Comparison of ENCODE assay signal across 31 mouse cellular contexts in genomic region chr6:86579926-86580325, GRCm38 (mm10). TPM values are rescaled to one million over a fixed set of nuclear protein-coding genes. Genes with fewer than 3 reads are reported as not detected.
A peak's percentile ranks its signal among the peaks of the same experiment; 100 is the strongest.
DNase-seq lines count a peak whose midpoint lies in the region; ATAC-seq and TF ChIP-seq lines count a peak whose summit lies in the region.
"Had no signal": no experiment of that assay in that cellular context is flagged by ENCODE, and none has a peak within 500 bp of the region (broad histone marks: within the 10 kb centered on the region; RNA-seq: fewer than 3 reads in every experiment).

No protein-coding gene starts in this region.

- no peak for DNase-seq in hindbrain, embryonic 10.5 days (ENCODE audit: low spot score)
- DNase-seq in hindbrain, postnatal 0 days (ENCODE audit: low spot score): peak; percentile 46
- no peak for DNase-seq in hindbrain, embryonic 11.5 days (ENCODE audit: low spot score)
- DNase-seq in midbrain, postnatal 0 days (ENCODE audit: low spot score): peak; percentile 65
- DNase-seq in midbrain, embryonic 10.5 days (ENCODE audit: low spot score): no peak
- DNase-seq in kidney, postnatal 10 days: no peak
- DNase-seq: adrenal gland, adult 2 months; adrenal gland, postnatal 14 days; B cell, adult 2 months; cerebellum, adult 11-12 months; cerebellum, adult 9-10 months; cerebellum, postnatal 14 days; forebrain, postnatal 0 days; gastrocnemius, adult 2 months; gastrocnemius, postnatal 14 days; heart, adult 11 months; heart, postnatal 14 days; heart, postnatal 4 days; kidney, adult 11 months had no signal

- H3K27me3 ChIP-seq in hindbrain, embryonic 10.5 days (ENCODE audit: insufficient read depth, poor library complexity, severe bottlenecking): no peaks in the 10 kb centered on the region
- no peaks in the 10 kb centered on the region for H3K27me3 ChIP-seq in hindbrain, embryonic 12.5 days
- H3K27me3 ChIP-seq in hindbrain, postnatal 0 days (ENCODE audit: insufficient read depth, low read length): no peaks in the 10 kb centered on the region
- H3K27me3 ChIP-seq in hindbrain, embryonic 11.5 days (ENCODE audit: control insufficient read depth, insufficient read depth, low read length): no peaks in the 10 kb centered on the region
- no peaks in the 10 kb centered on the region for H3K27me3 ChIP-seq in midbrain, postnatal 0 days (ENCODE audit: insufficient read depth, low read length)
- H3K27me3 ChIP-seq in midbrain, embryonic 10.5 days (ENCODE audit: low read depth, poor library complexity, severe bottlenecking): no peaks in the 10 kb centered on the region
- H3K27me3 ChIP-seq: CH12.LX; embryonic facial prominence, embryonic 12.5 days; embryonic facial prominence, embryonic 15.5 days; heart, embryonic 12.5 days; heart, embryonic 15.5 days; intestine, embryonic 15.5 days; Patski had no signal

- TF ChIP-seq CTCF in hindbrain, postnatal 0 days (IDR thresholded peaks at IDR 0.05; ENCODE audit: low read depth): no peak
- TF ChIP-seq CTCF in midbrain, postnatal 0 days (IDR thresholded peaks at IDR 0.05): no peak

- no peak overlapping the region for H3K9ac ChIP-seq in hindbrain, embryonic 12.5 days
- H3K9ac ChIP-seq in hindbrain, postnatal 0 days (replicated peaks; ENCODE audit: low read length): no peak overlapping the region
- no peak overlapping the region for H3K9ac ChIP-seq in hindbrain, embryonic 11.5 days (ENCODE audit: low read depth, low read length)
- no peak overlapping the region for H3K9ac ChIP-seq in midbrain, postnatal 0 days (replicated peaks; ENCODE audit: low read length, poor library complexity, severe bottlenecking)
- H3K9ac ChIP-seq: embryonic facial prominence, embryonic 12.5 days; embryonic facial prominence, embryonic 15.5 days; forebrain, postnatal 0 days; heart, embryonic 12.5 days; heart, embryonic 15.5 days; intestine, embryonic 15.5 days had no signal

- H3K27ac ChIP-seq in hindbrain, embryonic 10.5 days: peak overlapping the region; percentile 46; the same call in 1 of the 2 replicates
- H3K27ac ChIP-seq in hindbrain, embryonic 12.5 days: no peak overlapping the region
- H3K27ac ChIP-seq in hindbrain, postnatal 0 days: peak overlapping the region; percentile 84
- no peak overlapping the region for H3K27ac ChIP-seq in hindbrain, embryonic 11.5 days (ENCODE audit: low read depth, low read length)
- H3K27ac ChIP-seq in midbrain, postnatal 0 days (ENCODE audit: low read depth, low read length): peak overlapping the region; percentile 32; the same call in 1 of the 2 replicates
- no peak overlapping the region for H3K27ac ChIP-seq in midbrain, embryonic 10.5 days (replicated peaks)
- peak overlapping the region; percentile 41; the same call in 1 of the 2 replicates for H3K27ac ChIP-seq in macrophage
- H3K27ac ChIP-seq: embryonic facial prominence, embryonic 12.5 days; embryonic facial prominence, embryonic 15.5 days; intestine, embryonic 15.5 days had no signal

- no peak overlapping the region for H3K4me2 ChIP-seq in hindbrain, embryonic 12.5 days (replicated peaks)
- no peak overlapping the region for H3K4me2 ChIP-seq in hindbrain, postnatal 0 days (ENCODE audit: low read depth, low read length)
- no peak overlapping the region for H3K4me2 ChIP-seq in hindbrain, embryonic 11.5 days (replicated peaks; ENCODE audit: low read depth, low read length)
- no peak overlapping the region for H3K4me2 ChIP-seq in midbrain, postnatal 0 days (ENCODE audit: low read depth, low read length, poor library complexity, severe bottlenecking)
- H3K4me2 ChIP-seq: embryonic facial prominence, embryonic 12.5 days; embryonic facial prominence, embryonic 15.5 days; intestine, embryonic 15.5 days had no signal

- H3K36me3 ChIP-seq in hindbrain, embryonic 10.5 days: no peaks in the 10 kb centered on the region
- no peaks in the 10 kb centered on the region for H3K36me3 ChIP-seq in hindbrain, embryonic 12.5 days
- H3K36me3 ChIP-seq in hindbrain, postnatal 0 days (ENCODE audit: insufficient read depth, low read length): no peaks in the 10 kb centered on the region
- no peaks in the 10 kb centered on the region for H3K36me3 ChIP-seq in hindbrain, embryonic 11.5 days (ENCODE audit: control insufficient read depth, insufficient read depth, low read length)
- H3K36me3 ChIP-seq in midbrain, postnatal 0 days (ENCODE audit: insufficient read depth, low read length): no peaks in the 10 kb centered on the region
- H3K36me3 ChIP-seq in midbrain, embryonic 10.5 days: no peaks in the 10 kb centered on the region
- H3K36me3 ChIP-seq in macrophage (ENCODE audit: inconsistent target): no peaks in the 10 kb centered on the region
- H3K36me3 ChIP-seq: embryonic facial prominence, embryonic 12.5 days; embryonic facial prominence, embryonic 15.5 days; G1E; heart, embryonic 12.5 days; heart, embryonic 15.5 days; intestine, embryonic 15.5 days had no signal

- peaks cover 27% of the 10 kb centered on the region for H3K4me1 ChIP-seq in hindbrain, embryonic 10.5 days (replicated peaks)
- peaks cover 10% of the 10 kb centered on the region for H3K4me1 ChIP-seq in hindbrain, embryonic 12.5 days
- peaks cover 12% of the 10 kb centered on the region for H3K4me1 ChIP-seq in hindbrain, postnatal 0 days (ENCODE audit: insufficient read depth, low read length)
- H3K4me1 ChIP-seq in hindbrain, embryonic 11.5 days (replicated peaks; ENCODE audit: control insufficient read depth, insufficient read depth, low read length): 0 out of 2 replicates have a peak, but pooled peaks cover under 1% of the 10 kb centered on the region
- peaks cover 10% of the 10 kb centered on the region for H3K4me1 ChIP-seq in midbrain, postnatal 0 days (ENCODE audit: insufficient read depth, low read length)
- H3K4me1 ChIP-seq in midbrain, embryonic 10.5 days: peaks cover 23% of the 10 kb centered on the region

- H3K79me2 ChIP-seq in macrophage (ENCODE audit: inconsistent target): no peaks in the 10 kb centered on the region

- no peak for ATAC-seq in hindbrain, embryonic 12.5 days (ENCODE audit: low FRiP score)
- ATAC-seq in hindbrain, postnatal 0 days: peak; percentile 77; the same call in 1 of the 2 replicates
- no peak for ATAC-seq in hindbrain, embryonic 11.5 days (ENCODE audit: low FRiP score)
- no peak; the same call in 1 of the 2 replicates for ATAC-seq in midbrain, postnatal 0 days (ENCODE audit: low FRiP score)
- ATAC-seq: forebrain, embryonic 14.5 days; intestine, embryonic 15.5 days; Patski had no signal

- H3K9me3 ChIP-seq in hindbrain, embryonic 10.5 days: no peaks in the 10 kb centered on the region
- H3K9me3 ChIP-seq in hindbrain, embryonic 12.5 days (replicated peaks): no peaks in the 10 kb centered on the region
- no peaks in the 10 kb centered on the region for H3K9me3 ChIP-seq in hindbrain, postnatal 0 days (ENCODE audit: low read length)
- H3K9me3 ChIP-seq in hindbrain, embryonic 11.5 days (ENCODE audit: control insufficient read depth, low read length): no peaks in the 10 kb centered on the region
- H3K9me3 ChIP-seq in midbrain, postnatal 0 days (ENCODE audit: low read length): no peaks in the 10 kb centered on the region
- H3K9me3 ChIP-seq in midbrain, embryonic 10.5 days (replicated peaks): no peaks in the 10 kb centered on the region
- H3K9me3 ChIP-seq: embryonic facial prominence, embryonic 12.5 days; embryonic facial prominence, embryonic 15.5 days; G1E; heart, embryonic 12.5 days; heart, embryonic 15.5 days; intestine, embryonic 15.5 days had no signal

- H3K4me3 ChIP-seq in hindbrain, embryonic 10.5 days: no peak overlapping the region
- H3K4me3 ChIP-seq in hindbrain, embryonic 12.5 days: no peak overlapping the region
- H3K4me3 ChIP-seq in hindbrain, postnatal 0 days (ENCODE audit: low read length): no peak overlapping the region
- H3K4me3 ChIP-seq in hindbrain, embryonic 11.5 days (ENCODE audit: low read depth, low read length): no peak overlapping the region
- no peak overlapping the region for H3K4me3 ChIP-seq in midbrain, postnatal 0 days (ENCODE audit: low read depth, low read length)
- no peak overlapping the region for H3K4me3 ChIP-seq in midbrain, embryonic 10.5 days
- no peak overlapping the region for H3K4me3 ChIP-seq in macrophage (ENCODE audit: inconsistent target)
- H3K4me3 ChIP-seq: embryonic facial prominence, embryonic 12.5 days; embryonic facial prominence, embryonic 15.5 days; gastrocnemius, adult 2 months; heart, embryonic 12.5 days; heart, embryonic 15.5 days; intestine, embryonic 15.5 days had no signal

- WGBS in hindbrain, embryonic 10.5 days: 91% methylated on average over 3 of the region's 3 CpGs
- WGBS in hindbrain, embryonic 12.5 days: 76% methylated on average over 2 of the region's 3 CpGs
- 79% methylated on average over 3 of the region's 3 CpGs for WGBS in hindbrain, postnatal 0 days
- 94% methylated on average over 3 of the region's 3 CpGs for WGBS in hindbrain, embryonic 11.5 days
- 75% methylated on average over 3 of the region's 3 CpGs for WGBS in midbrain, postnatal 0 days
- WGBS in midbrain, embryonic 10.5 days: 84% methylated on average over 3 of the region's 3 CpGs
- 94% methylated on average over 3 of the region's 3 CpGs for WGBS in macrophage (ENCODE audit: missing documents)

RNA-seq across cellular contexts. Expression of gene Asprv1, which starts 48.0 kb away (rescaled TPM):
- polyA plus RNA-seq in hindbrain, embryonic 10.5 days (2016; fragmentation: Nextera tagmentation; extraction: Ambion mirVana): 0.71 TPM in 2 replicates
- 0.39 and 0.67 TPM in 2 replicates for polyA plus RNA-seq in hindbrain, embryonic 12.5 days (2016; fragmentation: Nextera tagmentation; extraction: Ambion mirVana)
- 0.22 and 0.73 TPM in 2 replicates for total RNA-seq in hindbrain, postnatal 0 days (2014; rRNA removed)
- 0.99 and 1.0 TPM in 2 replicates for polyA plus RNA-seq in hindbrain, postnatal 0 days (2015; fragmentation: Nextera tagmentation; extraction: Ambion mirVana)
- polyA plus RNA-seq in hindbrain, embryonic 11.5 days (2014; fragmentation: Nextera tagmentation; extraction: Ambion mirVana): 0.25 and 0.88 TPM in 2 replicates
- total RNA-seq in midbrain, postnatal 0 days (2014; rRNA removed): 2.0 and 4.2 TPM in 2 replicates
- polyA plus RNA-seq in midbrain, postnatal 0 days (2015; fragmentation: Nextera tagmentation; extraction: Ambion mirVana): 1.1 and 1.2 TPM in 2 replicates
- polyA plus RNA-seq in midbrain, embryonic 10.5 days (2016; fragmentation: Nextera tagmentation; extraction: Ambion mirVana): 0.25 and 0.53 TPM in 2 replicates
- 1 to 10 TPM in 7 of 26 experiments, under 1 TPM in 12, not detected in 7; 0.43 to 2.2 (median 0.89) TPM for total RNA-seq in macrophage (2018; cell fraction: chromatin; rRNA removed)
- total RNA-seq in macrophage (2018; cell fraction: cytosol; rRNA removed): under 1 TPM in 14 of 26 experiments, not detected in 12; 0.07 to 0.66 (median 0.19) TPM
- 1 to 10 TPM in 7 of 26 experiments, under 1 TPM in 11, not detected in 8; 0.40 to 2.0 (median 0.75) TPM for total RNA-seq in macrophage (2018; cell fraction: nucleus; rRNA removed)
- 0.14 to 0.17 TPM in 2 of 3 replicates, not detected in the other for polyA plus RNA-seq in macrophage (2018)
- total RNA-seq: adrenal gland, adult 2 months; adrenal gland, postnatal 14 days; CH12.LX; gastrocnemius, adult 2 months; heart, adult 8-10 months had no signal
- polyA plus RNA-seq: G1E, Patski had no signal

RNA-seq across cellular contexts. Expression of gene Pcbp1, which starts 53.8 kb away (rescaled TPM):
- polyA plus RNA-seq in hindbrain, embryonic 10.5 days (2016; fragmentation: Nextera tagmentation; extraction: Ambion mirVana): 478 and 520 TPM in 2 replicates
- 557 and 561 TPM in 2 replicates for polyA plus RNA-seq in hindbrain, embryonic 12.5 days (2016; fragmentation: Nextera tagmentation; extraction: Ambion mirVana)
- 61.7 and 71.3 TPM in 2 replicates for total RNA-seq in hindbrain, postnatal 0 days (2014; rRNA removed)
- 300 and 303 TPM in 2 replicates for polyA plus RNA-seq in hindbrain, postnatal 0 days (2015; fragmentation: Nextera tagmentation; extraction: Ambion mirVana)
- polyA plus RNA-seq in hindbrain, embryonic 11.5 days (2014; fragmentation: Nextera tagmentation; extraction: Ambion mirVana): 382 and 432 TPM in 2 replicates
- 51.7 and 72.8 TPM in 2 replicates for total RNA-seq in midbrain, postnatal 0 days (2014; rRNA removed)
- 264 and 292 TPM in 2 replicates for polyA plus RNA-seq in midbrain, postnatal 0 days (2015; fragmentation: Nextera tagmentation; extraction: Ambion mirVana)
- 321 and 408 TPM in 2 replicates for polyA plus RNA-seq in midbrain, embryonic 10.5 days (2016; fragmentation: Nextera tagmentation; extraction: Ambion mirVana)
- 10 to 100 TPM; 15.1 to 57.1 (median 29.5) TPM for total RNA-seq in macrophage (2018; cell fraction: chromatin; rRNA removed)
- total RNA-seq in macrophage (2018; cell fraction: cytosol; rRNA removed): 100 to 1,000 TPM; 159 to 254 (median 209) TPM
- total RNA-seq in macrophage (2018; cell fraction: nucleus; rRNA removed): 100 to 1,000 TPM in 6 of 26 experiments, 10 to 100 TPM in 20; 44.0 to 133 (median 80.2) TPM
- 129 to 213 TPM (median 209 TPM) in 3 replicates for polyA plus RNA-seq in macrophage (2018)

Comparison
In these comparisons a context has a peak if more than half of its experiments do, and no peak if none do; other contexts are left out.
1. DNase-seq: peak in hindbrain, postnatal 0 days (single experiment) and midbrain, postnatal 0 days (single experiment); none in hindbrain, embryonic 10.5 days (single experiment), hindbrain, embryonic 11.5 days (single experiment), midbrain, embryonic 10.5 days (single experiment) and kidney, postnatal 10 days (single experiment).
2. H3K27ac ChIP-seq: peak in hindbrain, embryonic 10.5 days (single experiment), hindbrain, postnatal 0 days (single experiment), midbrain, postnatal 0 days (single experiment) and macrophage (single experiment); none in hindbrain, embryonic 12.5 days (single experiment), hindbrain, embryonic 11.5 days (single experiment) and midbrain, embryonic 10.5 days (single experiment).